Mouse (Mus musculus): ENCODE data around the gene Phf11b.
"Not testable (repeated sequence)": the region's sequence is repeated elsewhere in the genome, so short reads cannot be mapped to it uniquely, and the experiment has no call there.

The Phf11b gene

DNA sequence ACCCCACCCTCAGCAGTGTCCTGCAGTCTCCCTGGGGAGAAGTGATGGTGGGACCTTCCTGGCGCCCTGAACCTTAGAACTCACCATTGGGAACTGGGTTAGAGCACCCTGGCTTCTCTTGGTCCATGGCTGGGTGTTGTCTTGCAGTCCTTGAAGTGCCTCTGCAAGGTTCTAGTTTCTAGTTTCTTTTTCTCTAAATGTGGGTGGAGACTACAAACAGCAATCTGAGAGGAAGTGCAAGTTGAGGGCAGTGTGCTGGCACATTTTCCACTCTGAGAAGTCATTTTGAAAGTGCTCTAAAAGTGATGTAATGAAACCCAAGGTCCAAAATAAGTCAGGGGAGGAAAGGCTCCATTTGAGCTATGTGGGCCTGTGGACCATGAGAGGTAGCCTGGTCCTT, at the start of gene Phf11b:
TSS of gene Phf11b (minus strand) at position 163 of the 400 bp plus-strand sequence.
- DNase-seq (ENCODE audit: low spot score in 2 of 2) = not testable (repeated sequence)

DNA sequence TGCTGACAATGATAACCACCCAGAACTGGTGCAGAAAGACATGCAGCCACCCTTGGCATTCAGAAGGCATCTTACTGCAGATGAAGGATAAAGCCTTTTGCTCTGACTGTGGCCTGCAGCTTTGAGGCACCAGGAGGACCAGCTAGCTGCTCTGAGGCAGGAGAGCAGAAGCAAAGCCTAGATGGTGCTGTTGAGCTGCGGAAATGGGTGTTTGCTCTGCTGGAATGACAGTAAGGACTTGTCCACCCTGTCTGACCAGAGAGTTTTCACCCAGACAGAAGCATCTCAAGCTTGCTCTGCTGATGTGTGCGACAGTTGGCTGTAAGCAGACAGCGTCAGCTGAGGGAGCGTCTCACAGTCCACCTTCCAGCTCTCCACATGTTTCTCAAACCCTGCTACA, 49.0 kb upstream of the Phf11b start:
- not testable (repeated sequence) for DNase-seq (ENCODE audit: low spot score in 2 of 2)

DNA sequence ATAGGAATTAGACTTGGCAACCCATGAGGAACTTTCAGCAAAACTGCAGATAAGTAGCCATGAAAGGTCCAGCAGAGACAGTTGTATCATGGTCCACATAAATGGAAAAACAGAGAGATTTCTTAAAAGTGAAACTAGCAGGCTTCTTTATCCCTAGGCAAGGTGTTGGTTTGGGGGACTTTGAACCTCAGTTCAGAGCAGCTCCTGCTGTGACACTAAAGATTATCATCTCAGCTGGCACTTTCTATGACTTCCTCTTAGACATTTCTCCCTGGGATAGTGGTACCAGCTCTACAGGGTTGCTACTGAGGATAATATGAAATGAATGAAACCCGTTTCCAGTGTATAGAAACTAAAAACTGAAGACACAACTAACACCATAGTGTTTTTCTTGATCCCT, 48.4 kb upstream of the Phf11b start:
- no peak for DNase-seq (ENCODE audit: low spot score in 2 of 2)

DNA sequence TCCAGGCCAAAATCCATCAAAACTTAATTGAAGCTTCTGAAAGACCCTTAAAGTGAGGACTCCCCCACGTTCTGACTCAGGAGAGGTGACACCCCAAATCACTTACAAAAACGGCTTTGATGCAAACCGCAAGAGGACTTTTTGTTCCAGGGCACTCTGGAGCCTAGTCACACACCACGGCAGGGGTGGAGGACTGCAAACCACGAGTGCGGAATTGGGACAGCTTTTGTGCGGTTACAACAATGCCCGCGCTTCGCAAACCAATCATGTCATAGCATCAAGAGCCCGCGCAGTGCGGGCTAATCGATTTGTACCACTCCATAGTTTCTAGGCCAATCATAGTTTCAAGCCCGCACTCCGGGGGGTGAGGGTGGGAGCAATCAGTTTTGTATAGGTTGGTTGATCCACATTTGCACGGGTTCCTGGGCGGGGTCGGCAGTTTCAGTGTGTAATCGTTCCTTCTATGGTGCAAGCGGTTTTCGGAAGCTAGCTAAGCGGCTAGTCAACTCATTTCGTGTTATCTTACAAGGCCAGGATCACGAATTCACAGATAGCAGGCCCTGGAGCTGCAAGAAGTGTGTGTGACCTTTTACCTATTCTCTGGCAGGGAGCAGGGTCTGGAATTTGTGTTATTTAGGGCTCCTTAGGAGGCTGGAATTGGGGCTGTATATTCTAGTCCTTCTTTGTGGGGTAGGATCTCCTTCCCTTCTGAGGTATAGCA, 29.4 kb upstream of the Phf11b start:
- no peak for DNase-seq (ENCODE audit: low spot score in 2 of 2)

DNA sequence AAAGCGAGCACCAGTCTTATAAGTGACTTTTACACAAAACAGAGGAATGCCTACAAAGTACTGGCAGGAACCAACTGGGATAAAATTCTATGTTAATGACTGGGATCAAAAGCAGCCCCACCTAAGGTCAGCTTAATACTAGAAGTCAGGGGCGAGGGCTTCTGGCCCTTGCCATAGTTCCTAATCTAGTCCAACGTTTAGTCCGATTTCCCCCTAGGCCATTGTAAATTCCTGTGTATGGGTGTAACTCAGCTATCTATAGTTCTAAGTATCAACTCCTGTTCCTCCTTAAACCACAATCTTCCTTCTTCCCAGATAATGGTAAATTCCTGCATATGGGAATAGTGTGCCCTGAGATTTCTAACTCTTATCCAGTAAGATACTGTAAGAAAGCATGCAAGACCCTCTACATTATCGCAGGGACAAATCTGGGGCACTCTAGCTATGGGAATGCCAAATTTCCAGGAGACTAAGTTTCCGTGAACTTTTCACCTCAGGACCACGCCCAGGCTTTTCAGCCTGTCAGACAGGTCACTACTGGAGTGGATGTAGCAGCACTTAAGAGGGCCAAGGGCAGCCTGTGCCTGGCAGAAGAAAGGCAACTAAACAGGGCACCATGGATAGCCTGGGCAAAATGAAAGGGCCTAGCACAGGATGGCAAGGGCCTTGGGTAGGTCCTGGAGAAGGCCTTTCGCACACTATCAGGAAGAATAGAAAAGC, 25.4 kb upstream of the Phf11b start:
- no peak for DNase-seq (ENCODE audit: low spot score in 2 of 2)

DNA sequence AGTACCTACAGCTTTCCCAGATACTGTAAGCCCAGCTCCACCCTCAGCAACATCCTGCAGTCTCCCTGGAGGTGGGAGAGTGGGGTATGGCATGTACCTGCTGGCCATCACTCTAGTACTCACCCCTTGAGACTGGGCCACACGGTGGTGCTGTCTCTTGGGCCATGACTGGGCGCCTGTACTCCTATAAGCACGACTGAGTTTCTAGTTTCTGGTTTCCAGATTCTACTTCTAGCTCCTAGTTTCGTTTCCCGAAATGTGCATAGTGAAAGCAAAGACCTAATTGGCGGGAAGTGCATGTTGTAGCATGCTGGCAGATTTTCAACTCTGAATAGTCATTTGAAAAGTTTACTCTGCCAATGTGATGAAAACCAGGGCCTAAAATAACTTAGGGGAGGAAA, 24.1 kb upstream of the Phf11b start, which contains the start of gene Phf11d:
TSS of gene Phf11d (minus strand) at position 227 of the 401 bp plus-strand sequence.
- DNase-seq (ENCODE audit: low spot score in 2 of 2) = no peak

DNA sequence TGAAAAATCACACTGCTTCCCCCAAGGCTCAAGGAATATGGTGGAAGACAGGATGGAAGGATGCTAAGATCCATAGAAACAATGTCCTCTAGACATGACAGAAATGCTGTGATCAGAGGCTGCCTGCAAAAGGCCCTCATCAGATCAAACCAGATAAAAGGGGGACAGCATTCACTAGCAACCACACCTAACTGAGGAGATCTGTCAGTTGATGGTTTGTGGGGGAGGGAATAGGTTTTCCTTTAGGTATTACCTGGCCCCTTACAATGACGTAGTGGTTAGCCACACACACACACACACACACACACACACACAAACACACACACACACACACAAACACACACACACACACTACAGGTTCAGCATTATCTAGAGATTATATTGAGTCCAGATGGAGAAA, 1.6 kb downstream of the Phf11b start:
- DNase-seq (ENCODE audit: low spot score in 2 of 2) = no peak

DNA sequence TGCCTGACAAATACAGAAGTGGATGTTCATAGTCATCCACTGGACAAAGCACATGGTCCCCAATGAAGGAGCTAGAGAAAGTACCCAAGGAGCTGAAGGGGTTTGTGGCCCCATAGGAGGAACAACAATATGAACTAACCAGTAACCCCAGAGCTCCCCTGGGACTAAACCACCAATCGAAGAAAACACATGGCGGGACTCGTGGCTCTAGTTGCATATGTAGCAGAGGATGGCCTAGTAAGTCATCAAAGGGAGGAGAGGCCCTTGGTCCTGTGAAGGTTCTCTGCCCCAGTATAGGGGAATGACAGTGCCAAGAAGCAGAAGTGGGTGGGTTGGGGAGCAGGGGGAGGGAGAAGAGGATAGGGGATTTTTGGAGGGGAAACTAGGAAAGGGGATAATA, 5.1 kb downstream of the Phf11b start:
- not testable (repeated sequence) for DNase-seq (ENCODE audit: low spot score in 2 of 2)

DNA sequence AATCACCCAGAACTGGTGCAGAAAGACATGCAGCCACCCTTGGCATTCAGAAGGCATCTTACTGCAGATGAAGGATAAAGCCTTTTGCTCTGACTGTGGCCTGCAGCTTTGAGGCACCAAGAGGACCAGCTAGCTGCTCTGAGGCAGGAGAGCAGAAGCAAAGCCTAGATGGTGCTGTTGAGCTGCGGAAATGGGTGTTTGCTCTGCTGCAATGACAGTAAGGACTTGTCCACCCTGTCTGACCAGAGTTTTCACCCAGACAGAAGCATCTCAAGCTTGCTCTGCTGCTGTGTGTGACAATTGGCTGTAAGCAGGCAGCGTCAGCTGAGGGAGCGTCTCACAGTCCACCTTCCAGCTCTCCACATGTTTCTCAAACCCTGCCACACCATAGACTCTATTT, 10.7 kb downstream of the Phf11b start:
- DNase-seq (ENCODE audit: low spot score in 2 of 2) = not testable (repeated sequence)

DNA sequence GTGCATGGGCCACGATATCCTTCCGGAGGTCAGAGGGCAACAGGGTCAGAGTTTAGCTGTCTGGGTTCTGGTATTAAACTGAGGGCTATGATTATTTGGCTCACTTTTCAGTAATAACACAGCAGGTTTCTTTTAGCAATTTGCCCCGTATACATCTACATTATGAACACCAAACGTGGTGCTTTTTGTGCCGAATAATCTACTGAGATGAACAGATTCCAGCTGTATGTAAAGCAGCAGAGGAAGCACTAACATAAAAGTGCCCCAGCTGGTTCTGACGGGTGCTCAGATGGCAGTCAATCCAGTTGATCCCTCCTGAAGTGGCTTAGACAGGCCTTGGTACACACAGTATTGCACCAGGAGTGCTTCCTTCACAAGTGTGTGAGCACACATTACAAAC, 21.2 kb downstream of the Phf11b start:
- not testable (repeated sequence) for DNase-seq (ENCODE audit: low spot score in 2 of 2)

DNA sequence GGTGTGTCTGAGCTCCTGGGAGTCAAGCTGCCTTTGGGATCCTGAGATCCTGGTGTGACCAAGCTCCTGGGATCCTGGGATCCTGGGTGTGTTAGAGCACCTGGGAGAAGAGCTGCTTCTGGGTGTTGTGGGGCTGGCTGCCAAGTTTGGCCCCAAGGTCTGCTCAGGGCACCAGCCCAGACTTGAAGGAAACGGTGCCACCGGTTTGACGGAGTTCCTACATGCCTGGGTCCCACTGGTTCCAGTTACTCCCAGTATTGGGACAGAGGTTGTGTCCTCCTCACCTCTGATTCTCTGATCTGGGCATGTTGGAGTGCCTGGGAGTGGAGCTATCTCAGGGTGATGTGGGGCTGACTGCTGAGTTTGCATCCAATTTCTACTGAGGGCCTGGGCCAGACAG, 22.1 kb downstream of the Phf11b start:
- DNase-seq (ENCODE audit: low spot score in 2 of 2) = not testable (repeated sequence)

DNA sequence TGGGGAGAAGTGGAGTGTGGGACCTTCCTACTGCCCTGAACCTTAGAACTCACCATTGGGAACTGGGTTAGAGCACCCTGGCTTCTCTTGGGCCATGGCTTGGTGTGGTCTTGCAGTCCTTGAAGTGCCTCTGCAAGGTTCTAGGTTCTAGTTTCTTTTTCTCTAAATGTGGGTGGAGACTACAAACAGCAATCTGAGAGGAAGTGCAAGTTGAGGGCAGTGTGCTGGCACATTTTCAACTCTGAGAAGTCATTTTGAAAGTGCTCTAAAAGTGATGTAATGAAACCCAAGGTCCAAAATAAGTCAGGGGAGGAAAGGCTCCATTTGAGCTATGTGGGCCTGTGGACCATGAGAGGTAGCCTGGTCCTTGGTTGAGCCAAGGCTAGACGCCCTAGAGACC, 43.8 kb downstream of the Phf11b start, which contains the start of gene Phf11a:
TSS of gene Phf11a (minus strand) at position 132 of the 400 bp plus-strand sequence.
- DNase-seq (ENCODE audit: low spot score in 2 of 2) = not testable (repeated sequence)

DNA sequence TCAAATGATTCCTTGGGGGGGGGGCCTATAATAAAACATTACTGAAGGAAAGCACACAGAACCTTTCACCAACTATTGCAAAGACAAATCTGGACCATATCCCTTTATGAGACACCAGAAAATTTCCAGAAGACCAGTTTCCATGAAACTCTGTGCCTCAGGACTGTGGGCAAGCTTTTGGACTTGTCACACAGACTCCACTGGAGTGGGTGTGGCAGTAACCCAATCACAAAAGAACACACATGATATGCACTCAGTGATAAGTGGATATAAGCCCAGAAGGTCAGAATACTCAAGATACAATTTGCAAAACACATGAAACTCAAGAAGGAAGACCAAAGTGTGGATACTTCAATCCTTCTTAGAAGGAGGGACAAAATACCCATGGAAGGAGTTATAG, 49.4 kb downstream of the Phf11b start:
- not testable (repeated sequence) for DNase-seq (ENCODE audit: low spot score in 2 of 2)

DNA sequence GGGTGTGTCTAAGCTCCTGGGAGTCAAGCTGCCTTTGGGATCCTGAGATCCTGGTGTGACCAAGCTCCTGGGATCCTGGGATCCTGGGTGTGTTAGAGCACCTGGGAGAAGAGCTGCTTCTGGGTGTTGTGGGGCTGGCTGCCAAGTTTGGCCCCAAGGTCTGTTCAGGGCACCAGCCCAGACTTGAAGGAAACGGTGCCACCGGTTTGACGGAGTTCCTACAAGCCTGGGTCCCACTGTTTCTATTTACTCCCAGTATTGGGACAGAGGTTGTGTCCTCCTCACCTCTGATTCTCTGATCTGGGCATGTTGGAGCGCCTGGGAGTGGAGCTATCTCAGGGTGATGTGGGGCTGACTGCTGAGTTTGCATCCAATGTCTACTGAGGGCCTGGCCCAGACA, 66.2 kb downstream of the Phf11b start:
- DNase-seq (ENCODE audit: low spot score in 2 of 2) = not testable (repeated sequence)

Data from thymus, postnatal 10 days (tissue).